Mouse (Mus musculus): ENCODE results near the gene Cuedc1. TPM values are rescaled to one million over a fixed set of nuclear protein-coding genes. Genes with fewer than 3 reads are reported as not detected.
A peak's percentile ranks its signal among the peaks of the same experiment; 100 is the strongest.

Cuedc1 gene
- polyA plus RNA-seq, 1 experiment from 2014 or later, result 22.6 TPM

DNA sequence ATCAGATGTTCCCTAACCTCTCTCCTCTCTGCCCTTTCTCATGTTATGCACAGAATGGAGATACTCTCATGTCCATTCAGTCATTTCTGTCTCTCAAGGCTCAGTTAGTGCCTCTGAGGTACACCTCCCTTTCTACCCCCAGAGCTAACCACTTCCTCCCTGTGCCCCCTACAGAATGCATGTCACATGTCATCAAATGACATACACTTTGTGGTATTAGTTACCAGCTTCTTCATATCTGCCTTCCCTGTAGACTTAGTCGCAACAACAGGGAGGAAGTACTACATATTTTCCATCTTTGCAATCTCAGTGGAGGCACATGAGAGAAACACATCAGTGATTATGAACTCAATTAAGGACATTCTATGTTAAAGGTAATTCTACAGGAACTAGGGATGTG, 5.9 kb upstream of the Cuedc1 start:
- Histone ChIP-seq H3K9me3 (replicated peaks) (no peaks in the 10 kb centered on the region), H3K27ac (no peak overlapping the region), H3K27me3 (ENCODE audit: low read depth, poor library complexity, severe bottlenecking) (peaks cover 7% of the 10 kb centered on the region; the same call in 1 of the 2 replicates), H3K4me3 (no peak overlapping the region), H3K4me1 (peaks cover 13% of the 10 kb centered on the region), H3K36me3 (no peaks in the 10 kb centered on the region)
- 96% methylated on average over 1 of the region's 1 CpGs for WGBS
- DNase-seq (ENCODE audit: low spot score), result no peak

DNA sequence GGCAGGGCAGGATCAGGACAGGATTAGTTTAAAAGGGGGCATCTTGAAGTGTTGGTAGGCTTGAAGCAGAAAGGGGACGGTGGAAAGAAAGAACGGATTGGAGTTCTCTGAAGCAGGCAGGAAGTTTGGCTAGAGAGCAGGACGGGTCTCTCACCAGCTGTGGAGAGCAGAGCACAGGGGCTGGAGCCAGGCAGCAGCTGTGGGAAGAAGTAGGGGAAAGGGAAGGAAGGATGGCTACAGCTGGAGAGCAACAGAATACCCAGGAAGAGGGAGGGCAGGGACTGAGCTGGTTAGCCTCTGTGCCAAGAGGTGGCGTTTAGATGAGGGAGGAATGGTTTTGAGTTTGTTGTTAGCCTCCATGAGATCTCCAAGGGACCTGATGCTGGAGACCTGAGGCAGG, 685 bp upstream of the Cuedc1 start:
- H3K4me3 ChIP-seq, result 0 out of 2 replicates have a peak overlapping the region, but pooled peaks have one; percentile 6
- peaks cover 25% of the 10 kb centered on the region for H3K27me3 ChIP-seq (ENCODE audit: low read depth, poor library complexity, severe bottlenecking)
- H3K27ac ChIP-seq, result no peak overlapping the region
- no peaks in the 10 kb centered on the region for H3K9me3 ChIP-seq (replicated peaks)
- no peaks in the 10 kb centered on the region; the same call in 1 of the 2 replicates for H3K36me3 ChIP-seq
- DNase-seq (ENCODE audit: low spot score), result no peak
- WGBS, result 28% methylated on average over 4 of the region's 4 CpGs
- H3K4me1 ChIP-seq, result peaks cover 45% of the 10 kb centered on the region

DNA sequence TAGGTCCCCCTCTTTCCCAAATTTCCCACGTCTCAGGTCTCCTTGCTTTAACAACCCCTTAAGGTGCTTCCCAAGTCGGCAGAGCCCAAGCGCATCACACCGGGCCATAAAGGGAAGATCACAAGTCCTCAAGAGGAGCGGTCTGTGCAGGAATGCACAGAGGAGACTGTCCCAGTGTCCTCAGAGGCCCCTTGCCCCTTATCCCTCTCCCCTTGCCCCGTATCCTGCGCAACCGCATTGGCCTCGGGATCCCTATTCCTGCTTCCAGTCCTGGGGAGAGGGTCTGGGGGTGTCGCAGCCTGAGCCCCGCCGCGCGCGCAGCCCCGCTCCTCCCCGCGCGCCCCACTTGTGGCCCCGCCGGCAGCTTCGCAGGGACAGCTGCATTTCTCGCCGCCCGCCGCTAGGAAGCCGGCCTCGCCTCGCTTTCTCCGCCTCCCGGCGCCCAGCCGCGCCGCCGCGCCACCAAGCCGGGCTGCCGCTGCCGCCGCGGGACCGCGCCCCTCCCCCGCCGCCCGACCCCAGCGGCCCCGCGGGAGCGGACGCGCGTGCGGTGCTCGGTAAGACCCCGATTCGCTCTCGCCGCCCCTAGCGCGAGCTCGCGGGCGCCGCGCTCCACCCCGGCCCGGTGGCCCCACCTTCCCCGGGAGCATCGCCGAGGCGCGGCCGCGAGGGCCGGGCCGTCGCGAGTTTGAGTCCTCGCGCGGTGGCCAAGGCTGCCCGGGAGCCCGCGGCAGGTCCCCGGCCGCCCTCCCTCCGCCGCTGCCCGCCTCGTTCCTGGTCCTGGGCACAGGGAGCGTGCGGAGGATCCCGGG, 1.1 kb downstream of the Cuedc1 start:
- peak; percentile 87 for DNase-seq (ENCODE audit: low spot score)
- Histone ChIP-seq H3K27me3 (ENCODE audit: low read depth, poor library complexity, severe bottlenecking) (peaks cover 25% of the 10 kb centered on the region), H3K27ac (peak overlapping the region; percentile 100), H3K4me3 (peak overlapping the region; percentile 96), H3K4me1 (peaks cover 46% of the 10 kb centered on the region), H3K9me3 (replicated peaks) (no peaks in the 10 kb centered on the region), H3K36me3 (no peaks in the 10 kb centered on the region; the same call in 1 of the 2 replicates)
- WGBS, result 4% methylated on average over 91 of the region's 95 CpGs

DNA sequence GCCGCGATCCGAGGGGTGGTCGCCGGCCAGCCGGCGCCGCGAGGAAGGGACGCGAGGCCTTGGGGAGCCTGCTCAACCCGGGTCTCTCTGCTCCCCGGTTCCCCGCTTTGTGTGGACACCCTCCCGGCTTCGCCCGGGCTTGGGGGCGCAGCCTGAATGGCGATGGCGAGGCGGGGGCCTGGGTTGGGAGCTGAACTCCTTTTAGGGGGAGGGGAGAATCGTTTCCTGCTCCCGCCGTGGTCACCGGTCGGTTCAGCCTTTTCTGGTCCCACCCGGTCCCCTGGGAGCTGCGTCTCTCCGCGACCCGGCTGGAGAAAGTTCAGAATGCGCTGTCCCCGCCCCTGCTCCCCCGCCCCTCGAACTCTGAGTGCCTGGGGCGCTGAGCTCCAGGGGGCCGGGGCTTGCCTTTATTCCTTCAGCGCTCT, 1.8 kb downstream of the Cuedc1 start:
- H3K4me3 ChIP-seq, result peak overlapping the region; percentile 96
- peak; percentile 79 for DNase-seq (ENCODE audit: low spot score)
- H3K4me1 ChIP-seq, result peaks cover 52% of the 10 kb centered on the region
- H3K27ac ChIP-seq, result peak overlapping the region; percentile 100
- H3K36me3 ChIP-seq, result no peaks in the 10 kb centered on the region; the same call in 1 of the 2 replicates
- H3K27me3 ChIP-seq (ENCODE audit: low read depth, poor library complexity, severe bottlenecking), result peaks cover 25% of the 10 kb centered on the region
- H3K9me3 ChIP-seq (replicated peaks), result no peaks in the 10 kb centered on the region
- under 1% methylated on average over 37 of the region's 38 CpGs for WGBS

DNA sequence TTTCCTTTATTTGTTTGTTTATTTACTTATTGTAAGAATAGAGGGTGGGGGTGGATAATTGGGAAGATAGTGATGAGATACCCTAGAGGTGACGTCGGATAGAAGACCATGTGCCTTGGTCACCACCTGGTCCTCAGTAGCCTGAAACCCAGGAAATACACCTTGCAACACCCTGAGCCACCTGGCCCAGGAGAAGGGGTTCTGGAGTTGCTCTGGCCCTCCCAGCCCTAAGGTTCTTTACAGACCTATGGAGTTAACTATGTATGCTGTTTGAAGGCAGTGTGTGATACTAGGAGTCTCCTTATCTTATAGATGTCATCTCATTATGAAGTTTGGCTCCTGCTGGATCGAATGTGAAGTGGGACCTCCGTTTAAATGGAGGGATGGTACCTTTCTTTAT, 2.3 kb downstream of the Cuedc1 start:
- H3K27ac ChIP-seq, result peak overlapping the region; percentile 100; the same call in 1 of the 2 replicates
- 33% methylated on average over 4 of the region's 4 CpGs for WGBS
- no peaks in the 10 kb centered on the region for H3K9me3 ChIP-seq (replicated peaks)
- DNase-seq (ENCODE audit: low spot score), result no peak
- peaks cover 25% of the 10 kb centered on the region for H3K27me3 ChIP-seq (ENCODE audit: low read depth, poor library complexity, severe bottlenecking)
- H3K4me3 ChIP-seq, result peak overlapping the region; percentile 96
- H3K4me1 ChIP-seq, result peaks cover 53% of the 10 kb centered on the region
- no peaks in the 10 kb centered on the region; the same call in 1 of the 2 replicates for H3K36me3 ChIP-seq

DNA sequence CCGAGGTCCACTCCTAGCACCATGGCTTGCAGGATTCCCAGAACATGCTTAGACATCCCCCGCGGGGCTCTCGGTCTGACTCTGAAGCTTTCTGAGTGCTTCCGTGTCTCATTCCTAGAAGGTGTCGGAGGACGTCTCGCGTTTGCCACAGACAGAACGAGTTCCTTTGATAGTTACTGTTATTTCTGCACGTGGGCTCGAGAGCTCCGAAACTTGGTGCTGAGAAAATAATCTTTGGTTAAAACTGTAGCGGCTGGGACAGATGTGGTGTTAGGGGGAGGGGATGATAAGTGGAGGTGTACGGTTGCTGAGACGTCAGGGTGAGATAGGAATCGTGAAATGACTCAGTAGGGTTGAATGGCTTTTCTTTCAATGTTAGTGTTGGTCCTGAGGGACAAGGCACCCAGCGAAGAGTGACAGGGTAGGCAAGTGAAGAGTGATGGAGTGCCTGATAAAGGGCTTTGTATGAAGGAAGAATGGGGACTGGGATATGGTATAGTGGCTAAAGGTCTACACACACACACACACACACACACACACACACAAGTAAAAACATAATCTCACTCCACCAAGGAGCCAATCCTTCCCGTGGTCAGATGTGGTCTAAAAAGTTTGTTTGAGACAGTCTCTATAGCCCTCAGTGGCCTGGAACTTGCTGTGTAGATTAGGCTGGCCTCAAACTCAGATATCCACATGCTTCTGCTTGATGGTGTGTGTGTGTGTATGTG, 5.5 kb downstream of the Cuedc1 start:
- Histone ChIP-seq H3K27ac (no peak overlapping the region), H3K36me3 (no peaks in the 10 kb centered on the region; the same call in 1 of the 2 replicates), H3K9me3 (replicated peaks) (no peaks in the 10 kb centered on the region), H3K4me1 (peaks cover 59% of the 10 kb centered on the region), H3K27me3 (ENCODE audit: low read depth, poor library complexity, severe bottlenecking) (peaks cover 3% of the 10 kb centered on the region; the same call in 1 of the 2 replicates), H3K4me3 (no peak overlapping the region)
- 90% methylated on average over 19 of the region's 19 CpGs for WGBS
- no peak for DNase-seq (ENCODE audit: low spot score)

DNA sequence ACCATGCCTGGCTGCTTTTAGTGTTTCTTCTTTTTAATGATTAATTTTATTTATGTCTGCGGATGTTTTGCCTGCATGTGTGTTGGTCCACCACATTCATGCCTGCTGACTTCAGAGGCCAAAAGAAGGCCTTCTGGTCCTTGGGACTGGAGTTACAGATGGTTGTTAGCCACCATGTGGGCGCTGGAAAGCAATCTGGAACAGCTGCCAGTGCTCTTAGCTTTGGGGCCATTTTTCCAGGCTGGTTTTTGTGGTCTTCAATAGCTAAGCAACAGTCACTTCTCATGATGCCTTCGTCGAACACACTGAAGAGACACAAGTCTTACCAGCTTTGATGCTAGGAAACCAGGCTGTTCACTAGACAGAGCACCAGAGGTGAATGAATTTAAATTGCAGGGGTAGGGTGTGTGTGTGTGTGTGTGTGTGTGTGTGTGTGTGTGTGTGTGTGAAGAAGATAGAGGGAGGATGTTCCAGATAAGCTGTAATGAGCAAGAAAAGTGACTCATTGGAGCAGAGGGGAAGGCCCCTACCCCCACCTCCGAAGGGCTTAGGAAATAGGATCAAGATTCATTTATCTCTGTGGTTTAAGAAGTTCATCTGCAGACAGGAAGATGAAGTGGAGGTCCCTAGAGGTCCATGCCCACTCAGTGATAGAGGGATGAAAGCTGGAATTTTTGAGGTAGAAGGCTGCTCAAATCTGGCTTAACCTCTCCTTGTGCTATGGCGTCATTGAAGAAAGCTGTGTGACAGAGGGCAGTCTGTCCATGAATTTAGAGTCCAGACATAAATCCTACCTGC, 7.8 kb downstream of the Cuedc1 start:
- 78% methylated on average over 6 of the region's 6 CpGs for WGBS
- no peaks in the 10 kb centered on the region for H3K27me3 ChIP-seq (ENCODE audit: low read depth, poor library complexity, severe bottlenecking)
- H3K9me3 ChIP-seq (replicated peaks), result no peaks in the 10 kb centered on the region
- H3K36me3 ChIP-seq, result no peaks in the 10 kb centered on the region; the same call in 1 of the 2 replicates
- no peak overlapping the region for H3K27ac ChIP-seq
- no peak for DNase-seq (ENCODE audit: low spot score)
- H3K4me1 ChIP-seq, result peaks cover 58% of the 10 kb centered on the region
- H3K4me3 ChIP-seq, result no peak overlapping the region

DNA sequence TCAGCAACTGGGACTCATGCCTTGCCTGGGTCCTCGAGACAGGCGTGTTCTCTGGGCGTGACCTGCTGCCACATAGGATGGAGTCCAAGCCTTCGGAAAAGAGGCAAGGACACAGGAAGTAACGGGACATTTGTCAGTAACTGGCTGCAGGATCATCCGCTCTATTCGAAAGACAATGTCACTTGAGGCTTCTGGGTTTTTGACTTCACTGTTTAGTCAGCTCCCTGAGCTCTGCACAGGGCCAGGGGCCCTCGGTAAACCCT, 8.4 kb downstream of the Cuedc1 start:
- peaks cover 56% of the 10 kb centered on the region for H3K4me1 ChIP-seq
- H3K36me3 ChIP-seq, result no peaks in the 10 kb centered on the region; the same call in 1 of the 2 replicates
- no peak for DNase-seq (ENCODE audit: low spot score)
- H3K27me3 ChIP-seq (ENCODE audit: low read depth, poor library complexity, severe bottlenecking), result no peaks in the 10 kb centered on the region
- no peaks in the 10 kb centered on the region for H3K9me3 ChIP-seq (replicated peaks)
- H3K27ac ChIP-seq, result no peak overlapping the region
- WGBS, result 81% methylated on average over 8 of the region's 8 CpGs
- no peak overlapping the region for H3K4me3 ChIP-seq

DNA sequence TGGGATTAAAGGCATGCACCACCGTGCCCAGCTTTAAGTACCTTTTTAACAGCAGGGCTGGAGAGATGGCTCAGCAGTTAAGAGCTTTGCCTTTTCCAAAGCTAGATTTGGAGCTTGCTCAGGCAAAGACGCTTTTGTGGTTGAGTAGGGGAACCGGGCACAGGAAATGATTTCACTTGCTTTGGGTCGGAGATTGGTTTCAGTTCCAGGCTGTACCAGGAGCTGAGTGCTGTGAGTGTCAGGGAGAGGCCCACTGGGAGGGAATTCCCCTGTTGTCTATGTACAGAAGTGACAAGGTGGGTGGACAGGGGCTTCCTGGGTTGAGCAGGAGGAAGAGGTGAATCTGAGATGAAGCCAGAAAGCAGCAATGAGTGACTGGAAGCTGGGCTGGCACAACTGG, 9.5 kb downstream of the Cuedc1 start:
- Histone ChIP-seq H3K4me1 (peaks cover 66% of the 10 kb centered on the region), H3K9me3 (replicated peaks) (no peaks in the 10 kb centered on the region), H3K4me3 (no peak overlapping the region), H3K36me3 (no peaks in the 10 kb centered on the region), H3K27ac (0 out of 2 replicates have a peak overlapping the region, but pooled peaks have one; percentile 46), H3K27me3 (ENCODE audit: low read depth, poor library complexity, severe bottlenecking) (no peaks in the 10 kb centered on the region)
- WGBS, result 79% methylated on average over 4 of the region's 4 CpGs
- DNase-seq (ENCODE audit: low spot score), result no peak

DNA sequence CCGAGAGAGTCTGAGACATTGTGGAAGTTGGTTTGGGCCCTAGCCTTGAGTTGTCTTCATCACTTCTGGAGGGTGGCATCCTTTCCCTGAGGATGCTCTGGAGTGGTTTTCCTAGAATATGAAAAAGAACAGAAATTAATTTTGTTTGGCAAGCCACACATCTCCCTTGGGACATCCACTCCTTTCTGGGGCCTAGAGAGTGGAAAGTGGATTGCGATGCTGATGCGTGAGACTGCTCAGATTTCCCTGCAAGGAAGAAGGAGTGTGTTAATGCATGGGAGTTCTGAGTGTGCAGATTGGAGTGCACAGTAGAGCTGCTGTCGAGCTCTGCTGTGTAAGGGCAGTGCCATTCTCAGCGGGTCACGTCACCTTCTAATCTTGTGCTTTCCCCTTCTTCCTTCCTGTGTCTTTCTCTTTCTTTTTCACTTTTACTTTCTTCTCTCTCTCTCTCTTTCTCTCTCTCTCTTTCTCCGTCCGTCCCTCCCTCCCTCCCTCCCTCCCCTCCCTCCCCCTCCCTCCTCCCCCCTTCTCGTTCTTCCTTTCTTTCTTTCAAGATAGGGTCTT, 12.3 kb downstream of the Cuedc1 start:
- peaks cover 86% of the 10 kb centered on the region for H3K4me1 ChIP-seq
- WGBS, result 76% methylated on average over 9 of the region's 9 CpGs
- H3K27ac ChIP-seq, result no peak overlapping the region
- no peaks in the 10 kb centered on the region for H3K36me3 ChIP-seq
- DNase-seq (ENCODE audit: low spot score), result no peak
- no peak overlapping the region for H3K4me3 ChIP-seq
- H3K9me3 ChIP-seq (replicated peaks), result no peaks in the 10 kb centered on the region
- H3K27me3 ChIP-seq (ENCODE audit: low read depth, poor library complexity, severe bottlenecking), result no peaks in the 10 kb centered on the region

DNA sequence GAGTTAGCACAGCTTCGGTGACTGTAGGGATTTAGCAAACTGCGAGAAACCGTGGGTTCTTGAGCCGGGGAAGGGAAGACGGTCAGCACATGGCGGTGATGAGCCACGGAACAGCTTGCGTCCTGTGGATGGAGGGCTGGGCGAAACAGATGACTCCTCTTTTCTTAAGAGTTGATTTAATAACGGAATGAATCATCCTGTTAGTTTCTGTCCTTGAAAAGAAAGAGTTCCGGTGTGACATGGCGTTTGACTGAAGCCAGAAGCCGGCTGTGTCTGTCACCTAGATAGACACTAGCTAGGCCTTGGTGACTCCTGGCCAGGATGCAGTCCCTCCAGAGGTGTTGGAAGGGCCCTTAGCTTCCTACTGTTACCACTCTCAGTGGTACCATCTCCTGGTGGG, 14.2 kb downstream of the Cuedc1 start:
- H3K4me1 ChIP-seq, result peaks cover 91% of the 10 kb centered on the region
- 0 out of 2 replicates have a peak overlapping the region, but pooled peaks have one; percentile 14 for H3K27ac ChIP-seq
- H3K27me3 ChIP-seq (ENCODE audit: low read depth, poor library complexity, severe bottlenecking), result no peaks in the 10 kb centered on the region
- 49% methylated on average over 13 of the region's 13 CpGs for WGBS
- H3K4me3 ChIP-seq, result no peak overlapping the region
- no peak for DNase-seq (ENCODE audit: low spot score)
- H3K9me3 ChIP-seq (replicated peaks), result no peaks in the 10 kb centered on the region
- no peaks in the 10 kb centered on the region for H3K36me3 ChIP-seq

DNA sequence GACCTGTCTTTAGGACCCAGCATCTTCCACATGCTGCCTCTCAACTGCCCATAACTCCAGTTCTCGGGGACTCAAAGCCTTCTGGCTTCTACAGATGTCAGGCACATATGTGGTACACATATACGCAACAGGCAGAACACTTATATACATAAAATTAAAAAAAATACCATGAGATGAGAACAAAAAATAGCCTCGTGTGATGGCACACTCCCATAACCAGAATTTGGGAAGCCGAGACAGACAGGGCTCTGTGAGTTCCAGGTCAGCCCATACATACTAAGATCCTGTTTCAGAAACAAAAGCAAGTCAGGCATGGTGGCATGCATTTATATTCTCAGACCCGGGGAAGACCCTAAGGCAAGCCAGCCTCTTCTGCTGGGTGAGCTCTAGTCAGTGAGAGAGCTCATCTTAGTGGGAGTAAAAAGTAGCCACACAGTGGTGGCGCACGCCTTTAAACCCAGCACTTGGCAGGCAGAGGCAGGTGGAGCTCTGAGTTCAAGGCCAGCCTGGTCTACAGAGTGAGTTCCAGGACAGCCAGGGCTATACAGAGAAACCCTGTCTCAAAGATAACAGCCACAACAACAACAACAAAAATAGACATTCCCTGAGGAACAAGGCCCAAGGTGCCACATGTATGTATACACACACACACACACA, 14.9 kb downstream of the Cuedc1 start:
- no peak for DNase-seq (ENCODE audit: low spot score)
- Histone ChIP-seq H3K27ac (0 out of 2 replicates have a peak overlapping the region, but pooled peaks have one; percentile 16), H3K36me3 (no peaks in the 10 kb centered on the region), H3K9me3 (replicated peaks) (no peaks in the 10 kb centered on the region), H3K4me3 (no peak overlapping the region), H3K4me1 (peaks cover 92% of the 10 kb centered on the region), H3K27me3 (ENCODE audit: low read depth, poor library complexity, severe bottlenecking) (no peaks in the 10 kb centered on the region)
- WGBS, result 85% methylated on average over 7 of the region's 7 CpGs
